Mouse (Mus musculus): ENCODE data around the gene Rims4. TPM values are rescaled to one million over a fixed set of nuclear protein-coding genes. Genes with fewer than 3 reads are reported as not detected.

The Rims4 gene
- 5.6 TPM in 2 replicates for polyA plus RNA-seq (2016; fragmentation: Nextera tagmentation; extraction: Ambion mirVana)

- peaks cover 24% of the 10 kb centered on the region for H3K4me1 ChIP-seq
- H3K27me3 ChIP-seq = peaks cover 75% of the 10 kb centered on the region
- peak within 1 kb of the TSS; percentile 69 for H3K4me3 ChIP-seq
- WGBS = under 1% methylated on average over 74 of the region's 115 CpGs
- H3K27ac ChIP-seq = peak within 1 kb of the TSS; percentile 62; the same call in 1 of the 2 replicates
- H3K9me3 ChIP-seq (replicated peaks) = no peaks in the 10 kb centered on the region
- peak within 1 kb of the TSS; percentile 96 for H3K4me2 ChIP-seq (replicated peaks)
- no peaks in the 10 kb centered on the region for H3K36me3 ChIP-seq
- peak; percentile 81 for ATAC-seq (ENCODE audit: low FRiP score)
- H3K9ac ChIP-seq = peak within 1 kb of the TSS; percentile 81
Observed at GRCm38 (mm10) chr2:163918317-163919258, at the start of gene Rims4. Gene Rims4, minus strand, starts transcription at chr2:163918683.

- Histone ChIP-seq H3K36me3 (no peaks in the 10 kb centered on the region), H3K9ac (no peak overlapping the region), H3K27ac (no peak overlapping the region), H3K9me3 (replicated peaks) (no peaks in the 10 kb centered on the region), H3K4me2 (replicated peaks) (no peak overlapping the region), H3K27me3 (no peaks in the 10 kb centered on the region), H3K4me1 (peaks cover 6% of the 10 kb centered on the region; the same call in 1 of the 2 replicates), H3K4me3 (no peak overlapping the region)
- ATAC-seq (ENCODE audit: low FRiP score) = no peak
- 73% methylated on average over 7 of the region's 7 CpGs for WGBS
Observed at GRCm38 (mm10) chr2:163965706-163966105, 47.2 kb upstream of the Rims4 start.

- no peaks in the 10 kb centered on the region for H3K27me3 ChIP-seq
- no peak overlapping the region for H3K27ac ChIP-seq
- 62% methylated on average over 17 of the region's 19 CpGs for WGBS
- peaks cover 6% of the 10 kb centered on the region; the same call in 1 of the 2 replicates for H3K4me1 ChIP-seq
- H3K9me3 ChIP-seq (replicated peaks) = no peaks in the 10 kb centered on the region
- no peak overlapping the region for H3K4me3 ChIP-seq
- no peak overlapping the region for H3K4me2 ChIP-seq (replicated peaks)
- no peak overlapping the region for H3K9ac ChIP-seq
- no peak for ATAC-seq (ENCODE audit: low FRiP score)
- no peaks in the 10 kb centered on the region for H3K36me3 ChIP-seq
Observed at GRCm38 (mm10) chr2:163964606-163965560, 46.4 kb upstream of the Rims4 start.

- Histone ChIP-seq H3K27ac (no peak overlapping the region), H3K9ac (no peak overlapping the region), H3K27me3 (no peaks in the 10 kb centered on the region), H3K9me3 (replicated peaks) (0 out of 2 replicates have a peak, but pooled peaks cover 3% of the 10 kb centered on the region), H3K4me1 (no peaks in the 10 kb centered on the region), H3K4me3 (no peak overlapping the region), H3K36me3 (no peaks in the 10 kb centered on the region), H3K4me2 (replicated peaks) (no peak overlapping the region)
- ATAC-seq (ENCODE audit: low FRiP score) = no peak
- WGBS = 75% methylated on average over 7 of the region's 7 CpGs
Observed at GRCm38 (mm10) chr2:163953622-163954310, 35.3 kb upstream of the Rims4 start.

GRCm38 (mm10) chr2:163951770-163952169 lies 33.3 kb upstream of the Rims4 start:
- H3K27ac ChIP-seq = no peak overlapping the region
- H3K27me3 ChIP-seq = no peaks in the 10 kb centered on the region
- WGBS = 19% methylated on average over 4 of the region's 4 CpGs
- H3K4me2 ChIP-seq (replicated peaks) = no peak overlapping the region
- no peaks in the 10 kb centered on the region for H3K9me3 ChIP-seq (replicated peaks)
- no peak overlapping the region for H3K4me3 ChIP-seq
- no peak overlapping the region for H3K9ac ChIP-seq
- no peaks in the 10 kb centered on the region for H3K4me1 ChIP-seq
- ATAC-seq (ENCODE audit: low FRiP score) = no peak
- no peaks in the 10 kb centered on the region for H3K36me3 ChIP-seq

GRCm38 (mm10) chr2:163947976-163948375 lies 29.5 kb upstream of the Rims4 start:
- Histone ChIP-seq H3K4me1 (no peaks in the 10 kb centered on the region), H3K36me3 (no peaks in the 10 kb centered on the region), H3K9ac (no peak overlapping the region), H3K27ac (no peak overlapping the region), H3K4me3 (no peak overlapping the region), H3K27me3 (no peaks in the 10 kb centered on the region), H3K4me2 (replicated peaks) (no peak overlapping the region), H3K9me3 (replicated peaks) (no peaks in the 10 kb centered on the region)
- 69% methylated on average over 7 of the region's 7 CpGs for WGBS
- ATAC-seq (ENCODE audit: low FRiP score) = no peak

GRCm38 (mm10) chr2:163946221-163946620 lies 27.7 kb upstream of the Rims4 start:
- no peak for ATAC-seq (ENCODE audit: low FRiP score)
- no peaks in the 10 kb centered on the region for H3K27me3 ChIP-seq

GRCm38 (mm10) chr2:163944511-163944910 lies 26.0 kb upstream of the Rims4 start:
- no peak for ATAC-seq (ENCODE audit: low FRiP score)
- 87% methylated on average over 8 of the region's 8 CpGs for WGBS
- H3K4me2 ChIP-seq (replicated peaks) = no peak overlapping the region

More at GRCm38 (mm10) chr2:163946221-163946620, 27.7 kb upstream of the Rims4 start:
- Histone ChIP-seq H3K36me3 (no peaks in the 10 kb centered on the region), H3K4me3 (no peak overlapping the region), H3K9me3 (replicated peaks) (no peaks in the 10 kb centered on the region), H3K4me2 (replicated peaks) (no peak overlapping the region), H3K27ac (no peak overlapping the region), H3K4me1 (no peaks in the 10 kb centered on the region), H3K9ac (no peak overlapping the region)
- 80% methylated on average over 15 of the region's 15 CpGs for WGBS

GRCm38 (mm10) chr2:163943056-163943455 lies 24.6 kb upstream of the Rims4 start:
- no peak overlapping the region for H3K9ac ChIP-seq
- H3K9me3 ChIP-seq (replicated peaks) = no peaks in the 10 kb centered on the region
- ATAC-seq (ENCODE audit: low FRiP score) = no peak
- H3K4me3 ChIP-seq = no peak overlapping the region
- WGBS = 73% methylated on average over 6 of the region's 6 CpGs
- no peak overlapping the region for H3K27ac ChIP-seq
- no peaks in the 10 kb centered on the region for H3K36me3 ChIP-seq
- no peaks in the 10 kb centered on the region for H3K4me1 ChIP-seq
- no peak overlapping the region for H3K4me2 ChIP-seq (replicated peaks)
- H3K27me3 ChIP-seq = no peaks in the 10 kb centered on the region; the same call in 1 of the 2 replicates

More at GRCm38 (mm10) chr2:163944511-163944910, 26.0 kb upstream of the Rims4 start:
- Histone ChIP-seq H3K4me3 (no peak overlapping the region), H3K27me3 (no peaks in the 10 kb centered on the region; the same call in 1 of the 2 replicates), H3K9ac (no peak overlapping the region), H3K27ac (no peak overlapping the region), H3K4me1 (no peaks in the 10 kb centered on the region), H3K36me3 (no peaks in the 10 kb centered on the region), H3K9me3 (replicated peaks) (no peaks in the 10 kb centered on the region)

GRCm38 (mm10) chr2:163939522-163939921 lies 21.0 kb upstream of the Rims4 start:
- no peak for ATAC-seq (ENCODE audit: low FRiP score)
- Histone ChIP-seq H3K9ac (no peak overlapping the region), H3K4me1 (no peaks in the 10 kb centered on the region), H3K27me3 (no peaks in the 10 kb centered on the region; the same call in 1 of the 2 replicates), H3K4me2 (replicated peaks) (no peak overlapping the region; the same call in 1 of the 2 replicates), H3K4me3 (no peak overlapping the region), H3K27ac (no peak overlapping the region), H3K9me3 (replicated peaks) (no peaks in the 10 kb centered on the region), H3K36me3 (no peaks in the 10 kb centered on the region)
- WGBS = 34% methylated on average over 8 of the region's 8 CpGs

GRCm38 (mm10) chr2:163932151-163932550 lies 13.7 kb upstream of the Rims4 start:
- Histone ChIP-seq H3K4me3 (no peak overlapping the region), H3K9ac (no peak overlapping the region), H3K36me3 (no peaks in the 10 kb centered on the region), H3K27ac (no peak overlapping the region), H3K27me3 (no peaks in the 10 kb centered on the region), H3K4me1 (no peaks in the 10 kb centered on the region), H3K4me2 (replicated peaks) (no peak overlapping the region), H3K9me3 (replicated peaks) (no peaks in the 10 kb centered on the region)
- no peak for ATAC-seq (ENCODE audit: low FRiP score)
- WGBS = 50% methylated on average over 7 of the region's 7 CpGs

All from hindbrain, embryonic 12.5 days (tissue).